Mouse (Mus musculus) heart, adult 8-10 months (tissue): ENCODE measurements at regions not wholly inside any gene's neighbourhood (a gene's known extent, or its start where the extent isn't known, plus 50 kb on each side); places are given as distances from the start of the nearest gene placed in this dataset.
A peak's percentile ranks its signal among the peaks of the same experiment; 100 is the strongest.
"Not testable (repeated sequence)": the region's sequence is repeated elsewhere in the genome, so short reads cannot be mapped to it uniquely, and the experiment has no call there.

ENCODE experiments used
- DNase-seq: peaks from one replicate; pipeline ENCODE4 v3.0.0; 2022; ENCODE audit warnings: low spot score

DNA sequence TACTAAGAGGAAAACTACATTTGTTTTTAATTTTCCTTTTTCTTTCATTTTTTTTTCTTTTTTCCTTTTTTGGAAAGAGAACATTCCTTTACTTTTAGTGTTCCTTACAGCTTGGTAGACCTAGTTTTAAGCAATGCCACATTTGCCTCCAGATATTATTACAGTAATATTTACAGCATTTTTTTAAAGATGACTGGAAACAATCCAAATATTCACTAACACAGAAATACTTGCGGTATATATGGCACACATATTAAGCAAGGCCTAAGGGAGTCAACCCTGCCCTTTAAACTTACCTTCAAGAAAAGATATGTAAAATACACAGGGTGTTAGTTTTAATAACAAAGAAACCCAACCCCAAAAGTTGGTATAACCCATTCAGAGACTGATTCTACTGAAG lies 308.1 kb upstream of the Cdh5 start:
- no peak for DNase-seq

DNA sequence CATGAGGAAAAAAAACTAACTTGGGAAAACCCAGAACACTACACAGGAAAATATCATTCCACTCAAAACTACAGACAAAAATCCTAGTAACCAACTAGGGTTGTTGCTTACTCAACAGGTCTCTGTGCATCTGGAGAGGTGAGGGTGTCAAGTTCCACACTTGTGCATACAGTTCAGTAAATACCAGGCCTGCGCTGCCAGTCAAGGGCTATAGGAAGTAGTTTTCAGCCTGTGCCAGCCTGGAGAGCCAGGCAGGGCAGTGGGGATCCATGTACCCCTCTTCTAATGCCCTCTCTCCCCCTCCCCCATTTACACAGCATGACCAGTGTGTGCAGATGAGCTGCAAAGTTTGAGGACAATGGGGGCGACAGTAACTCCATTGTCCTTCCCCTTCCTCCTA lies 302.8 kb upstream of the Cdh5 start:
- DNase-seq, result not testable (repeated sequence)

- peak; percentile 38 for DNase-seq
Measured at GRCm38 (mm10) chr8:103808171-103808570, 293.3 kb upstream of the Cdh5 start.

DNA sequence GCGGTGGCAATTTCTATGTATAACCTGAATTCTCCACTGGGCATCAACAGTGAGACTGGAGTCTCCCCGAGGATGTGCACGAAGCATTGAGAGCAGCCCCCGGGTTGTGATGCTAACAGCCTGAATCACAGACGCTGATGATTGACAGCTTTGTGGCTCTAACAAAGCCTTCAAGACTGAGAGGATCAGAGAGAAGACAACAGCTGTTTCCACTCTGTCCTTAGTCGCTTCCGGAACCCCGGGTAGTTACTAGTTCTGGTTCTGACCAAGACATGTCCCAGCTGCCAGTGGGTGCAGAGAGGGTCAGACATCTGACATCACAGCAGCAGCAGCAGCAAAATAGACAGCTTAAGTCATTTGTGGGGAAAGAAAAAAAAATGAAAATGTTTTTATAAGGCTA lies 292.8 kb upstream of the Cdh5 start:
- DNase-seq, result peak; percentile 68

DNA sequence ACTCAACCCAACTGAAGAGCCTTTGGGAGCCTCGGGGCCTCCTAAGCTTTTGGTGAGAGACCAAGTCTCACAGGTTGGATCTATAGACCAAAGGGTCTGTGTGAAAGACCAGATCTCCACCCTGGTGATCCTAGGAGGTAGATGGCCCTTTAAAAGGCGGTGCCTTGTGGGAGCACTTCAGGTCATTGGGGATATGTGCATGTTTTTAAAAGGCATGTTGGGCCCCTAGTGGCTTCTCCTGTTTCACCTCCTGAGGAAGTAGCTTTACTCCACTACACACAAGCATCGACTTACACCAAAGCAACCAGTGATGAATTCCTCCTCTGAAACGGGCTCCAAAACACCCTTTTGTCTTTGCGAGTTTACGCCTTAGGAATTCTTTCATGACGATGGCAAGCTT lies 292.3 kb upstream of the Cdh5 start:
- no peak for DNase-seq

- DNase-seq, result no peak
Measured at GRCm38 (mm10) chr8:103813954-103814591, 287.4 kb upstream of the Cdh5 start.

DNA sequence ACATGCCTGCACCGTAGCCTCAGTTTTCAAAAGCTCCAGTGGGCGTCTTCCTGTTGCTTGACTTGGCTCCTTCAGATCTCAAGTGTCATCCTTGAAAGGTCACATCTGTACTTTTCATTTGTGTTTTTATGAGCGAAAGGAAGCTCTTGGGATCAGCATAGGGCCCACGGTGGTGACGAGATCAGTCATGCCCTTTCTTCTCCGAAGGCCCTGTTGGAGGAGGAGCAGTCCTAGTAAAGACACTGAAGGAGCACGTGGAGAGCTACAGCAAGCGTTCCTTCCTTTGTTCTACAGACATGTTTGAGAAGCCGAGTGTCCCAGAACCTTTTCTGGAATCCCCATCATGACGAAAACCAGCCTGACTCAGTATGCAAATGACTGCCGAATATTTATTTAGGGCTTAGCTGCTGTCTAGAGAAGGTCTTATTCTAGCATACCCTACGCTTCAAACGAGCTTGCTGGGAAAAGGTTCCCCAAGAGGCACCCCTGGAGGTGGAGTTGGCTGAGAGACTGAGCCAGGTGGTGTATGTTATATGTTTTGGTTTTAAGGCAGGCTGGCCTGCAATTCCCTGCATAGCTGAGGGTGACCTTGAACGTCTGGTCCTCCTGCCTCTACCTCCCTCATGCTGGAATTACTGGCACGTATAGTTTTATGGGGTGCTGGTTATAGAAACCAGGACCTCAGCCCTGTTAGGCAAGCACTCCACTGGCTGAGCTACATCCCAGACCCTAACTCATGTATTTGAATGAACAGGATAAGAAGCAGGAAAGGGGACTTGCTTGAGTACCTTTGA lies 285.1 kb upstream of the Cdh5 start:
- DNase-seq, result no peak

DNA sequence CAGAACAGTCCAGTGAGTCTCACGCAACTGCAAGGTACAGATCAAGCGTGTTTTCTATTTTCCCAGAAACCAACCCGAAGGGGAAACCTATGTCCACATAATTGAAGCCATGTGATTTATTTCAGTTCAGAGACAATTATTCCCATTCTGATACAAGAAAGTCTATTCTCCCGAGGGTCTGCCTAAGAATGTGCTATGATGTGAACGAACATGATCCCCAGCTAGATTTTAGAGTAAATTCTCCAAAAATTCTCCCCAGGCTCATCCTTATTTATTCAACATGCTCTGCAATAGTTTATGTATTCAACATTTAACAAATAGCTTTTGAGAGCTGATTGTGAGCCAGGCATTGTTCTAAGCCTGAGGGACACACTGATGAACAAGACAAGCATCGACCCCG lies 277.9 kb upstream of the Cdh5 start:
- DNase-seq, result no peak

- no peak for DNase-seq
Measured at GRCm38 (mm10) chr8:103824747-103825146, 276.7 kb upstream of the Cdh5 start.

DNA sequence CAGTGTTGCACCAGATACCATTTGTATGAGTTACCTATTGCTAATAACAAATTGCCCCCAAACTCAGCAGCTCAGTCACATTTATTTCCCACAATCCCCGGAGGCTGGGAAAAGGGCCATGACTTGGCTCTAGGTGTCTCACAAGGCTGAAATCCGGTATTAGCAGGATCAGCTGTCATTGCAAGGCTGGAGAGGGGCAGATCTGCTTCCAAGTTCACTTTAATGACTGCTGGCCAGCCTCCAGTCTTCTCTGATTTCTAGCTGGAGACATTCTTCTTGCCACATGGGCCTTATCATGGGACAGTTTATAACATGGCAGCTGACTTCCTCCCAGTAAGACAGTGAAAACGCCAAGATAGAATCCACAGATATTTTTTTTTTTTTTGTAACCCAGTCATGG lies 276.1 kb upstream of the Cdh5 start:
- peak; percentile 28 for DNase-seq

DNA sequence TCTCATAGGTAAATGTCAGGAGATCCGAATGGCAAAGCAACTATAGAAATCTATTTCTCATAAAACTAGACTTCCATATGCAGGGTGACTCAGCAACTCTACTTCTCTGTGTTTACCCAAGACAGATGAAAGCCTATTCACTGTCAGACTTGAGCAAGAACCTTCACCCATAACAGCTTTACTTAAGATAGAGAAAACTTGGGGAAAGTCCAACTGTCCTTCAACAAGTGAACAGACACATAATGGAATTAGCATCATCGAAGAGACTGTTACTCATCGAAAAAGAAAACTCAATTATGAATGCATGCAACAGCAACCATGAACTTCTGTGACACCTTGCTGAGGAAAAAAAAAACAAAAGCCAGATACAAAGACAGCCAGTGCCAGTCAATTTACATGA lies 271.0 kb upstream of the Cdh5 start:
- DNase-seq, result no peak

- no peak for DNase-seq
Measured at GRCm38 (mm10) chr8:103839990-103840389, 261.4 kb upstream of the Cdh5 start.

DNA sequence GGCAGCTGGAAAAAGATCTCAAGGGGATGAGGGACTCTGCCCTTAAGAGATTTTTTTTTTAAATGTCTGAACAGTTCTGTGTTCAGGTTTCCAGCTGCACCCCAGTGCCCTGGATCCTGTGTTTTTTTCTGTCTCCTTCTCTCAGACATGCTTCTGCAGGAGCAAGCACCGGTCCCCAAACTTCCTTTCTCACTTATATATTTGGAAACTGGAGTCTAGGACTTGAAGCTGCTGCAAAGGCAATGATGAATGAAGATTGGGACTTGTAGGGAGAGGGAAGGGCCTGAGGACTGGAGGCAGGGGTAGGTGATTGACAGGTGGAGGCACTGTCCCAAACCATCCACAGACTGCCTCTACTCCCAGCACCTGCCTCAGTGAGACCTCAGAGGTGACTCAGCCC lies 255.5 kb upstream of the Cdh5 start:
- no peak for DNase-seq

DNA sequence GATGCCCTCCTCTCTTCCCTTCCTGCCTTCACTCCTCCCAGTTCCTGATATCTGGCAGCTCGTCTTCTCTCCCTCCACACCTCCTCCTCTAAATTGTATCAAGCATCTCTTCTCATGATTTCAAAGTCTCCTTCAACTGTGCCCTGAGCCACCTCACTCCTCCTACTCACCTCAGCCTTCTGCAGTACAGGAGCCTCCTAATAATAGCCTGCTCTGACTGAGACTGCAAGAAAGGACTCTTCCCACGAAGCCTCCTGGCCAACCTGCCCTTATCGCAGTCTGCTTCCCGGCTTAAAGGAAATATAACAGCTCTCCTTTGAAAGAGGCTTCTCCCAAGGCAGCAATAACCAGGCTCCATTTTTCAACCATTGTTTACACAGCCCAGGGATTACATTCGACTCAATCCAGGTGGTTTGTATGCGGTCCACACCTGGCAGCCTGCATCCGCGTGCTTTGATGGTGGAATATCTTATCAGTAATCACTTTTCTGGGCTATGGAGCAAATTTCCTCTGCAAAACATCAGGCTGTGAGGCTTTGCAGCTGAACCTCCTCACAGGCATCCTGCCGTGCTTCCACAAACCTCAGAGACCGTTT lies 254.9 kb upstream of the Cdh5 start:
- no peak for DNase-seq

DNA sequence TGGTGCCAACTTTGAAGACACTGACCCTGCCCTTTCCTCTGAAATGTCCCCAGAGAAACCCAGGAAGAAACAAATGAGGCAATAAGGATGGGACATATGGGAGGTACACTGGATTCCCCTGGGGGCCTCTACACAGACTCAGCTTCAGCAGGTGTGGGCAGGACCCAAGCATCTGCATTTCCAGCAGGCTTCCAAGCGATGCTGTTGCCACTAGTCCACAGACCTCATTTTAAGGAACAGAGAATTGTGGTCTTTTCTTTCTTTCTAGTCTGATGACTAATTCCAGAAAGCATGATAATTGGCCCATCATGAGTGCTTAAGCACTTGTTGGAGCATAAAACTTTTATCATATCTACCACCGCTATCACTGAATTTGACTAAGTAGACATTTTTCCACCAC lies 251.6 kb upstream of the Cdh5 start:
- no peak for DNase-seq

- DNase-seq, result no peak
Measured at GRCm38 (mm10) chr8:103851286-103851685, 250.1 kb upstream of the Cdh5 start.

DNA sequence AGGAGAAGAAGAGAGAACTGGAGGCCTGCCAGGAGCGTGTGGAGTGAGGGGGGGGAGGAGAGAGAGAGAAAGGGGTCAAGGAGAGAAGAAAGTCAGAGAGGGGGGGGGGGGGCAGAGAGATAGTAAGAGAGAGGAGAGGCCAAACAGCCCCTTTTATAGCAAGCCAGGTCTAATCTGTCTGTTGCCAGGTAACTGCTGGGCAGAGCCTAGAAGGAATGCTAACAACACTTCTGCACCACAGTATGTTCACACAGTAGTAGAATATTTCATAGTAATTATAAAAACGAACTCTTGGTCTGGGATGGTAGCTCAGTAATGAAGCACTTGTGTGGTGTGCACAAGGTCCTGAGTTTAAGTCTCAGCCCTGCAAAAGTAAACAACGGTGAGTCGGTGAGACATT lies 248.4 kb upstream of the Cdh5 start:
- no peak for DNase-seq

- no peak for DNase-seq
Measured at GRCm38 (mm10) chr8:103855291-103855690, 246.1 kb upstream of the Cdh5 start.

DNA sequence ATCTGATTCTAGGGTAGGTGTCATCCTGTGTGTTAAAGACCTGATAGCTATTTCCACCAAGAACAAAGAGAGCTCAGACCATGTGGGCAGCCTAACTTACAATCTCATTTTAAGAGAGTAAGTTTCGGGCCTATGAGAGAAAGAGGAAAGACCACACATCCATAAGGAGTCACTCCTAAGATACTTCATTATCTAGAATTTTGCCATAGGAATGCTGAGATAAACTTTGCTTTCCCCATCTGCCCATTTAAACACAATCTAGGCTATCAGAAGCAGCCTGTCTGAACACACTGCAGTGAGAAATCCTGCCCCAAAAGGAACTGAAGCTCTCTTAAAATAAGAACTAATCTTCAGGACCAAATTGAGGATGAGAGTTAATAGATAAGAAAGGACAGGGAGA lies 242.3 kb upstream of the Cdh5 start:
- no peak for DNase-seq

DNA sequence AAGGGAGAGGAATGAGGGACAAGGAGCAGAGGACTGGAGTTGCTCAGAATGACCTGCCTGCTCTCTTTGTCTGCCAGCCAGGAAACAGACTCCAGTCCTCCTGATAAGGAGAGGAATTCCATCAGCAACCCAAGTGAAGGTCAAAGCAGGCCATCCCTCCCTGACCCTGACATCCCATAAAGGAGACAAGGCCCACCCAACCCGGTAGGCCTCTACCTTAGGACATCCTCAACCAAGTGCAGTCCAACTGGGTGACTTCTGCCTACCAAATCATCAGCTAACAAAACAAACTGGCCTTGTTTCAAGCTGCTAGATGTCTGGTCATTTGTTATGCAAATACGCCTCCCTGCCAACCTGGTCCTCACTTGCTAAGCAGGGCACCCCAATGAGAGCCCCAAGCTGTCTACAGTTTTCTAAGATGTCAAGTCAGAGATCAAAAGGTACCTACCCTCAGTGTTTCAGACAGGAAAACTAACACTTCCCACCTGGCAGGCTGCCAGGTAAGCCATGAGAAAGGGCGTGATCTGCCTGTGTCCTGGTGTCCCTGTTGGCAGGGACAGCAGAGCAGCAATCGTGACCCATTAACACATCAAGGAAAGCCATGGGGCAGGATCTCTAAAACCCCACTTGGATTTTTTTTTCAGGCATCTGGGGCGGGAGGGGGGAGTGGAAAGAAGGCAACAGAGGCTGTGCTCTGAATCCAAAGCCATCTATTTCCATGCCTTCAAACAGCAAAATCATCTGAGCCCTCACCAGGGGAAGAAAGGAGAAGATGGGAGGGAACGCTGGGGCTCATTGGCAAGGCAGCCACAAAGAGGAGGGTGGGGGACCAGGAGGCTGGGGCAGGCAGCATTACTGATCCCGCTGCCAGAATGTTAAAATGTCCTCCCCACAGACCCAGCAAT lies 227.6 kb upstream of the Cdh5 start:
- DNase-seq, result peak; percentile 33

- DNase-seq, result no peak
Measured at GRCm38 (mm10) chr8:103874506-103874905, 226.9 kb upstream of the Cdh5 start.

DNA sequence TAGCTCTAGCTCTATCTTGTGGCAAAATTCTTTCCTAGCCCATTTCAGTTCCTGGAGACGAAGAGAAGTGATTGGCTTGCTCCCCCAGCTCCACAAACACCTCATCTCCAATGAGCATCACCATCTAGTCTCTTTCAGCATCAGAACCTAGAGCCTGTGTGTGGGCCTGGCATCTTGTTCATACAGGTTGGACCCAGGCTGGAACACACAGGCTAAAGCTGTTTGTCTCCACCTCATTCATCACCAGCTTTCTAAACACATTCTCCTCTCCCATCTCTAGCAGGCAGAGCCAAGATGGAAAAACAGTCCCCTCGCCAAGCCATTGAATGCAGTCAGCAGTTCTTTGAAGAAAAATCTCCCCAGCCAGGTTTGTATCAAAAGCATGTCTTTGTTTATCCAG lies 221.9 kb upstream of the Cdh5 start:
- no peak for DNase-seq
